Mouse (Mus musculus) thymus, adult 2 months (tissue): ENCODE measurements around the gene Hs3st2. TPM values are rescaled to one million over a fixed set of nuclear protein-coding genes. Genes with fewer than 3 reads are reported as not detected.

ENCODE experiments used
- DNase-seq: peaks from one replicate; pipeline ENCODE4 v3.0.0; 2021
- H3K27ac ChIP-seq: fragments of 200-500 bp; 2 replicates; pipeline ENCODE4 v1.5.1; 2012; ENCODE audit warnings: low read length, control low read depth; ENCODE audit not compliant: control insufficient read depth, insufficient read depth
- H3K27me3 ChIP-seq: fragments of 200-500 bp; 2 replicates; pipeline ENCODE4 v1.6.1; 2012; ENCODE audit warnings: mild to moderate bottlenecking, low read length, moderate library complexity, mixed read lengths; ENCODE audit not compliant: control insufficient read depth, insufficient read depth
- H3K36me3 ChIP-seq: fragments of 200-500 bp; 2 replicates; pipeline ENCODE4 v1.6.1; 2012; ENCODE audit warnings: mild to moderate bottlenecking, low read length, moderate library complexity; ENCODE audit not compliant: control insufficient read depth, insufficient read depth
- H3K4me1 ChIP-seq: fragments of 200-500 bp; replicated peaks from 2 replicates; pipeline ENCODE4 v1.6.1; 2012; ENCODE audit warnings: low read length; ENCODE audit not compliant: control insufficient read depth, insufficient read depth
- H3K4me3 ChIP-seq: fragments of 200-500 bp; 2 replicates; pipeline ENCODE4 v1.5.1; 2012; ENCODE audit warnings: mild to moderate bottlenecking, low read length, control low read depth, moderate library complexity; ENCODE audit not compliant: control insufficient read depth, insufficient read depth
- CTCF ChIP-seq: fragments of 200-500 bp; IDR thresholded peaks from 2 replicates; pipeline ENCODE4 v1.5.1; 2012; ENCODE audit warnings: mild to moderate bottlenecking, control low read depth, low read length, moderate library complexity, borderline replicate concordance; ENCODE audit not compliant: control insufficient read depth, poor library complexity, insufficient read depth; ENCODE audit errors: extremely low read depth
- POLR2A ChIP-seq: fragments of 200-500 bp; IDR thresholded peaks from 2 replicates; pipeline ENCODE4 v1.6.1; 2012; ENCODE audit warnings: mild to moderate bottlenecking, low read length, control low read depth, moderate library complexity; ENCODE audit not compliant: control insufficient read depth, poor library complexity, insufficient read depth; ENCODE audit errors: extremely low read depth
- WGBS: fragments of 180-500 bp; shearing (Covaris S2); methylation state at CpG from one replicate; pipeline ENCODE4 v1.1.7; 2018; 5-methylcytosine and 5-hydroxymethylcytosine counted together
- polyA plus RNA-seq: library from polyadenylated mRNA; depleted of rRNA; stranded (reverse); fragments of >200 nt; gene quantifications from 2 replicates; pipeline ENCODE4 v1.2.3, GENCODE M21; 2012

Gene Hs3st2
- polyA plus RNA-seq, 1 experiment: 0.05 TPM

DNA sequence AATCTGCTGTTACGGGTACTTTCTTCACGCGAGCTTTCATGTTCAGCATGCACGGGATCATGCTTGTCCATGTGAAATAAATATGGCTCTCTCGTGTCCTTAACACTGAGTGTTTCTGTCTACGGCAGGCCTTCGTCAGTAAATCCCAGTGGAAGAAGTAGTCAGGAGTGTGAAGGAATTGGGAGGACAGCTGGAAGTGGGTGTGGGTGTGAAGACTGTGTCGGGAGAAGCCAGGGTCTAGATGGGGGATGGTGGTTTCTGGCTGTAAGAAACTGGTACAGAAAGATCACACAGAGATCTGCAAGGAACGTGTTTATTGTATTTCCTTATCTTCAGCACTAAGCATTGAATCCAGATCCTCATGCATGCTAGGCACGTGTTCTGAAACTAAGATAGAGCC lies 110.0 kb downstream of the Hs3st2 start:
- Histone ChIP-seq H3K36me3 (no peaks in the 10 kb centered on the region), H3K4me1 (no peaks in the 10 kb centered on the region), H3K4me3 (no peak overlapping the region), H3K27ac (no peak overlapping the region), H3K27me3 (no peaks in the 10 kb centered on the region)
- 94% methylated on average over 10 of the region's 10 CpGs for WGBS
- no peak for DNase-seq
- TF ChIP-seq POLR2A (no peak), CTCF (no peak)

- TF ChIP-seq POLR2A: no peak
- no peak for TF ChIP-seq CTCF
- WGBS: 28% methylated on average over 3 of the region's 3 CpGs
- H3K36me3 ChIP-seq: no peaks in the 10 kb centered on the region
- H3K4me1 ChIP-seq: no peaks in the 10 kb centered on the region
- no peak overlapping the region for H3K4me3 ChIP-seq
- no peak overlapping the region for H3K27ac ChIP-seq
- H3K27me3 ChIP-seq: no peaks in the 10 kb centered on the region
- no peak for DNase-seq
Measured at GRCm38 (mm10) chr7:121516727-121517126, 125.1 kb downstream of the Hs3st2 start.

GRCm38 (mm10) chr7:121517165-121517591 lies 125.5 kb downstream of the Hs3st2 start:
- H3K27me3 ChIP-seq: no peaks in the 10 kb centered on the region
- no peak for DNase-seq
- WGBS: 7% methylated on average over 3 of the region's 3 CpGs
- no peak for TF ChIP-seq CTCF
- TF ChIP-seq POLR2A: no peak
- no peaks in the 10 kb centered on the region for H3K36me3 ChIP-seq
- no peak overlapping the region for H3K27ac ChIP-seq
- no peaks in the 10 kb centered on the region for H3K4me1 ChIP-seq
- H3K4me3 ChIP-seq: no peak overlapping the region

DNA sequence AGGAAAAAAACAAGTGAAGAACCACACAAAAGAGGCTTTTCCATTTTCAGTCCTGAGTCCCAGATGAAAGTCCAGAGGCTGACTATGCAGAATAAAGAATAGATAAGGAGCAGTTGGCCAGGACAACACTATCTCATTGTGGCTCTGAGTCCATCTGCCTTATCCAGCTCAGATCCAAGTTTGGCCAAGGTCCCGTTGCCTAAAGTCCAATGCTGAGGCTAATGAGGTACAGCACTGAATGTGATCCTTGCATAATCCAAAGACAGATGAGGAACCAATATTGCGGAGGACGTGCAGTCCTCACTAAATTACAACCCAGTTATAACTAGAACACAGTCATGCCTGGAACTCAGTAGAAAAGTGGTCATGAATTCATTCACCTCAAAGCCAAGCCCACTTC lies 130.5 kb downstream of the Hs3st2 start:
- Histone ChIP-seq H3K27me3 (no peaks in the 10 kb centered on the region), H3K27ac (no peak overlapping the region), H3K4me1 (no peaks in the 10 kb centered on the region), H3K4me3 (no peak overlapping the region), H3K36me3 (no peaks in the 10 kb centered on the region)
- DNase-seq: no peak
- WGBS: 94% methylated on average over 3 of the region's 3 CpGs
- no peak for TF ChIP-seq POLR2A
- TF ChIP-seq CTCF: no peak

DNA sequence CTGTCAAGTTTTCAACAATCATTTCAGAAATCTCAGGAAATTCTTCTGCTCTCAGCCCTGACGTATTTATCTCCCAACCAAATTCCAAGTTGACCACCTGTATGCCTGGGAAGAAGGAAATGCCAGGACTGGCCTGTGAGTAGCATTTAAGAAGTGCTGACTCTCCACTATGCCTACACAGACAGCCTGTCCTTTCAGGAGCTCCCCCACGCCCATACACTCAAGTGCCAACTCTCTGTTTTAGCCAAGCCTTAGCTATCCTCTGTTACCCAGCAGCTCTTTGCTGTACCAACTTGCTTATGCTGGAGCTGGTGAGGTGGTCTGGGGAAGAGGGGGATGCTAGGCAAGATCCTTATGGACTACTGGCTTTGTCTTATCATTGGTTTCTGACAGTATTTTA lies 137.4 kb downstream of the Hs3st2 start:
- 95% methylated on average over 2 of the region's 2 CpGs for WGBS
- no peaks in the 10 kb centered on the region for H3K36me3 ChIP-seq
- DNase-seq: no peak

GRCm38 (mm10) chr7:121533639-121534038 lies 142.0 kb downstream of the Hs3st2 start:
- no peak for DNase-seq
- Histone ChIP-seq H3K4me1 (no peaks in the 10 kb centered on the region), H3K4me3 (no peak overlapping the region), H3K36me3 (no peaks in the 10 kb centered on the region), H3K27ac (no peak overlapping the region), H3K27me3 (no peaks in the 10 kb centered on the region)
- TF ChIP-seq CTCF (no peak), POLR2A (no peak)
- WGBS: 95% methylated on average over 6 of the region's 6 CpGs

More for the DNA sequence above, 137.4 kb downstream of the Hs3st2 start:
- TF ChIP-seq POLR2A: no peak
- TF ChIP-seq CTCF: no peak
- H3K27ac ChIP-seq: no peak overlapping the region
- no peak overlapping the region for H3K4me3 ChIP-seq
- H3K27me3 ChIP-seq: no peaks in the 10 kb centered on the region
- no peaks in the 10 kb centered on the region for H3K4me1 ChIP-seq

- H3K36me3 ChIP-seq: no peaks in the 10 kb centered on the region
- H3K27ac ChIP-seq: no peak overlapping the region
- no peaks in the 10 kb centered on the region for H3K4me1 ChIP-seq
- no peak overlapping the region for H3K4me3 ChIP-seq
- DNase-seq: no peak
- TF ChIP-seq POLR2A: no peak
- TF ChIP-seq CTCF: no peak
- WGBS: 93% methylated on average over 7 of the region's 7 CpGs
- no peaks in the 10 kb centered on the region for H3K27me3 ChIP-seq
Measured at GRCm38 (mm10) chr7:121534386-121534785, 142.7 kb downstream of the Hs3st2 start.

- DNase-seq: no peak
- no peaks in the 10 kb centered on the region for H3K36me3 ChIP-seq
- no peak overlapping the region for H3K4me3 ChIP-seq
- WGBS: 87% methylated on average over 4 of the region's 4 CpGs
- H3K27me3 ChIP-seq: no peaks in the 10 kb centered on the region
- TF ChIP-seq CTCF: no peak
- TF ChIP-seq POLR2A: no peak
- no peak overlapping the region for H3K27ac ChIP-seq
- no peaks in the 10 kb centered on the region for H3K4me1 ChIP-seq
Measured at GRCm38 (mm10) chr7:121535987-121536386, 144.3 kb downstream of the Hs3st2 start.
